In genomic region chr17:75615335-75615734, GRCm38 (mm10) we compare ENCODE assay signal across 8 mouse cellular contexts.
DNase-seq lines count a peak whose midpoint lies in the region; ATAC-seq lines count a peak whose summit lies in the region.

No protein-coding gene starts in this region.

- H3K27me3 ChIP-seq in forebrain, embryonic 14.5 days (replicated peaks; ENCODE audit: control insufficient read depth, insufficient read depth, low read length): no peaks in the 10 kb centered on the region
- no peaks in the 10 kb centered on the region for H3K27me3 ChIP-seq in forebrain, embryonic 11.5 days (ENCODE audit: control insufficient read depth, insufficient read depth, low read length)
- H3K27me3 ChIP-seq in neural tube, embryonic 15.5 days (replicated peaks): no peaks in the 10 kb centered on the region

- H3K9me3 ChIP-seq in forebrain, embryonic 14.5 days (replicated peaks; ENCODE audit: control insufficient read depth, low read length): no peaks in the 10 kb centered on the region
- H3K9me3 ChIP-seq in forebrain, embryonic 11.5 days (ENCODE audit: control insufficient read depth, low read length): no peaks in the 10 kb centered on the region
- no peaks in the 10 kb centered on the region for H3K9me3 ChIP-seq in neural tube, embryonic 15.5 days (replicated peaks)

- no peak for ATAC-seq in forebrain, embryonic 14.5 days
- no peak for ATAC-seq in forebrain, embryonic 11.5 days (replicated peaks; ENCODE audit: low FRiP score)
- no peak for ATAC-seq in neural tube, embryonic 15.5 days (ENCODE audit: low FRiP score)
- ATAC-seq in megakaryocyte, adult 5-6 weeks (ENCODE audit: poor library complexity, severe bottlenecking): no peak

- no peak overlapping the region for H3K27ac ChIP-seq in forebrain, embryonic 14.5 days (ENCODE audit: low read depth, low read length)
- H3K27ac ChIP-seq in forebrain, embryonic 11.5 days (ENCODE audit: low read depth, low read length): no peak overlapping the region
- H3K27ac ChIP-seq in neural tube, embryonic 15.5 days (replicated peaks): no peak overlapping the region

- DNase-seq in forebrain, embryonic 14.5 days (ENCODE audit: low spot score): peak; percentile 31
- no peak for DNase-seq in forebrain, embryonic 11.5 days (ENCODE audit: low spot score)
- DNase-seq in neural tube, embryonic 10.5 days (ENCODE audit: extremely low spot score, low spot score): peak; percentile 30
- peak; percentile 62 for DNase-seq in brain, adult 2 months (ENCODE audit: low read depth, low spot score)
- peak; percentile 38 to 52 for DNase-seq in kidney, postnatal 25 days
- peak; percentile 34 for DNase-seq in right cerebral cortex, postnatal 14 days

- H3K4me3 ChIP-seq in forebrain, embryonic 14.5 days (ENCODE audit: low read depth, low read length): no peak overlapping the region
- no peak overlapping the region for H3K4me3 ChIP-seq in forebrain, embryonic 11.5 days (ENCODE audit: low read depth, low read length)
- H3K4me3 ChIP-seq in neural tube, embryonic 15.5 days (replicated peaks): no peak overlapping the region

- WGBS in forebrain, embryonic 14.5 days: 73% methylated on average over 2 of the region's 2 CpGs
- WGBS in forebrain, embryonic 11.5 days: 91% methylated on average over 2 of the region's 2 CpGs
- 84% methylated on average over 2 of the region's 2 CpGs for WGBS in neural tube, embryonic 15.5 days

- H3K9ac ChIP-seq in forebrain, embryonic 14.5 days (ENCODE audit: low read length): no peak overlapping the region
- H3K9ac ChIP-seq in forebrain, embryonic 11.5 days (ENCODE audit: low read length): no peak overlapping the region
- no peak overlapping the region for H3K9ac ChIP-seq in neural tube, embryonic 15.5 days (replicated peaks)

- no peaks in the 10 kb centered on the region for H3K4me1 ChIP-seq in forebrain, embryonic 14.5 days (ENCODE audit: control insufficient read depth, insufficient read depth, low read length)
- no peaks in the 10 kb centered on the region for H3K4me1 ChIP-seq in forebrain, embryonic 11.5 days (replicated peaks; ENCODE audit: control insufficient read depth, insufficient read depth, low read length)
- no peaks in the 10 kb centered on the region for H3K4me1 ChIP-seq in neural tube, embryonic 15.5 days

- H3K4me2 ChIP-seq in forebrain, embryonic 14.5 days (ENCODE audit: low read length): no peak overlapping the region
- no peak overlapping the region for H3K4me2 ChIP-seq in forebrain, embryonic 11.5 days (ENCODE audit: low read depth, low read length, severe bottlenecking)
- no peak overlapping the region for H3K4me2 ChIP-seq in neural tube, embryonic 15.5 days

- H3K36me3 ChIP-seq in forebrain, embryonic 14.5 days (ENCODE audit: control insufficient read depth, insufficient read depth, low read length): no peaks in the 10 kb centered on the region
- no peaks in the 10 kb centered on the region for H3K36me3 ChIP-seq in forebrain, embryonic 11.5 days (ENCODE audit: control insufficient read depth, insufficient read depth, low read length)
- no peaks in the 10 kb centered on the region for H3K36me3 ChIP-seq in neural tube, embryonic 15.5 days
